In the genomic region with DNA sequence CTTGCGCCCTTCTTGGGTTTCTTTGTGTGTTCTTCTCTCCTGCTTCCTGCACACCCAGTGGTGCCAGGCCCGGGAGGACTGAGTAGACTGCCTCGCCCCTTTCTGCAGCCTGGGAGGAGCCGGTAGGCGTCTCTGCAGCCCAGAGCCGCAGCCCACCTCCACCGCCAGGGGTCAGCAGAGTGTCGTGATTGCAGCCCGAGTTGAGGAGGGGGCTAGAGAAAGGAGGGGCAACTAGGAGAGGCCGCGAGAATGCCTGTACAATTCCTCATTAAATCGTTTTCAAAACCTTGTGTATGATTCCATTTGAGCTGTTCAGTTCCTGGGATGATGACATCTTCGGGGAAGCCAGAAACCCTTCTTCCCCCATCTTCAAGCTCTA, we compare ENCODE assay signal across 8 mouse cellular contexts. TPM values are rescaled to one million over a fixed set of nuclear protein-coding genes. Genes with fewer than 3 reads are reported as not detected.
DNase-seq lines count a peak whose midpoint lies in the region; ATAC-seq and TF ChIP-seq lines count a peak whose summit lies in the region.

No protein-coding gene starts in this region.

- TF ChIP-seq CTCF in Patski (IDR thresholded peaks at IDR 0.05): no peak
- peak; percentile 95 for TF ChIP-seq CTCF in left cerebral cortex, adult 2 months (IDR thresholded peaks at IDR 0.05)

- H3K9ac ChIP-seq in hindbrain, embryonic 15.5 days: peak overlapping the region; percentile 97; the same call in 1 of the 2 replicates

- under 1% methylated on average over 13 of the region's 13 CpGs for WGBS in hindbrain, embryonic 15.5 days

- peak overlapping the region; percentile 95 for H3K4me2 ChIP-seq in hindbrain, embryonic 15.5 days

- peak overlapping the region; percentile 90 for H3K4me3 ChIP-seq in hindbrain, embryonic 15.5 days
- H3K4me3 ChIP-seq in left cerebral cortex, adult 2 months: peak overlapping the region; percentile 80

- no peaks in the 10 kb centered on the region for H3K36me3 ChIP-seq in hindbrain, embryonic 15.5 days

- intact Hi-C loops in left cerebral cortex, adult 2 months (cut with DNase I): loop anchor here (1.0 to 10.0 kb wide), 4 partner anchors 10 to 494 kb away; a partner anchor contains a TSS

- in situ Hi-C loops in Patski (cut with MboI; ENCODE audit: low pct_unique_long_range_greater_than_20kb): no loop called here

- CTCF ChIA-PET in Patski (lab: Charles Lee): interaction anchor here (0.7 to 3.4 kb wide), 11 partner anchors 9 to 136 kb away, joined by 3 to 13 read pairs (median 4); no protein-coding TSS in a partner anchor

- H3K27ac ChIP-seq in hindbrain, embryonic 15.5 days (replicated peaks): peak overlapping the region; percentile 91
- peak overlapping the region; percentile 98 for H3K27ac ChIP-seq in left cerebral cortex, adult 2 months

- peaks cover 82% of the 10 kb centered on the region for H3K4me1 ChIP-seq in hindbrain, embryonic 15.5 days (replicated peaks)

- ATAC-seq in Patski: peak; percentile 24
- peak; percentile 66 for ATAC-seq in hindbrain, embryonic 15.5 days (ENCODE audit: low FRiP score, low read depth)
- peak; percentile 70 for ATAC-seq in megakaryocyte, adult 5-6 weeks (ENCODE audit: poor library complexity, severe bottlenecking)

- no peaks in the 10 kb centered on the region for H3K9me3 ChIP-seq in hindbrain, embryonic 15.5 days

- POLR2A ChIA-PET in Patski (lab: Charles Lee): interaction anchor here (0.9 to 2.1 kb wide), 5 partner anchors 10 to 61 kb away, joined by 3 to 7 read pairs (median 4); no protein-coding TSS in a partner anchor

- no peaks in the 10 kb centered on the region for H3K27me3 ChIP-seq in Patski
- H3K27me3 ChIP-seq in hindbrain, embryonic 15.5 days: no peaks in the 10 kb centered on the region

- DNase-seq in Patski (ENCODE audit: low read depth, low spot score): no peak
- peak; percentile 85 to 89 for DNase-seq in cerebellum, postnatal 36 days
- peak; percentile 91 to 92 for DNase-seq in frontal cortex, postnatal 36 days (ENCODE audit: low spot score in 2 of 2)
- DNase-seq in left cerebral cortex, adult 2 months (ENCODE audit: extremely low spot score in 1 of 2, low spot score in 2 of 2): peak; percentile 86 to 89
- DNase-seq in right cerebral cortex, adult 2 months (ENCODE audit: low spot score in 2 of 2): peak; percentile 89 to 92
- peak; percentile 91 for DNase-seq in urinary bladder, postnatal 25 days (ENCODE audit: low spot score)

RNA-seq across cellular contexts. Expression of a gene that starts 1.6 kb away (rescaled TPM):
- polyA plus RNA-seq in Patski (2021): 30.0 TPM
- polyA plus RNA-seq in hindbrain, embryonic 15.5 days (2015; fragmentation: Nextera tagmentation; extraction: Ambion mirVana): 36.6 and 50.7 TPM in 2 replicates
- 10 to 100 TPM; 89.7 to 91.7 TPM for total RNA-seq in left cerebral cortex, adult 2 months (2021)
- 2.0 and 2.1 TPM in 2 replicates for total RNA-seq in megakaryocyte, adult 5-6 weeks (2015)
- total RNA-seq in megakaryocyte, adult 5-6 weeks (2017): 2.8 and 9.1 TPM in 2 replicates

RNA-seq across cellular contexts. Expression of a gene that starts 2.2 kb away (rescaled TPM):
- 76.8 TPM for polyA plus RNA-seq in Patski (2021)
- polyA plus RNA-seq in hindbrain, embryonic 15.5 days (2015; fragmentation: Nextera tagmentation; extraction: Ambion mirVana): 16.4 and 18.1 TPM in 2 replicates
- total RNA-seq in left cerebral cortex, adult 2 months (2021): 100 to 1,000 TPM; 297 to 305 TPM
- 17.6 and 20.0 TPM in 2 replicates for total RNA-seq in megakaryocyte, adult 5-6 weeks (2015)
- 12.3 and 18.7 TPM in 2 replicates for total RNA-seq in megakaryocyte, adult 5-6 weeks (2017)

RNA-seq across cellular contexts. Expression of a gene that starts 23.8 kb away (rescaled TPM):
- 0.15 TPM for polyA plus RNA-seq in Patski (2021)
- polyA plus RNA-seq in hindbrain, embryonic 15.5 days (2015; fragmentation: Nextera tagmentation; extraction: Ambion mirVana): 2.7 TPM in 2 replicates
- total RNA-seq in left cerebral cortex, adult 2 months (2021): 1 to 10 TPM; 1.4 to 1.7 TPM
- 6.8 and 8.3 TPM in 2 replicates for total RNA-seq in megakaryocyte, adult 5-6 weeks (2015)
- total RNA-seq in megakaryocyte, adult 5-6 weeks (2017): 13.8 and 17.0 TPM in 2 replicates

RNA-seq across cellular contexts. Expression of a gene that starts 24.7 kb away (rescaled TPM):
- 20.5 TPM for polyA plus RNA-seq in Patski (2021)
- polyA plus RNA-seq in hindbrain, embryonic 15.5 days (2015; fragmentation: Nextera tagmentation; extraction: Ambion mirVana): 16.8 and 19.6 TPM in 2 replicates
- total RNA-seq in left cerebral cortex, adult 2 months (2021): 1 to 10 TPM; 3.6 to 5.0 TPM
- 6.2 and 6.5 TPM in 2 replicates for total RNA-seq in megakaryocyte, adult 5-6 weeks (2015)
- 5.0 and 5.8 TPM in 2 replicates for total RNA-seq in megakaryocyte, adult 5-6 weeks (2017)

RNA-seq across cellular contexts. Expression of a gene that starts 27.9 kb away (rescaled TPM):
- not detected for polyA plus RNA-seq in Patski (2021)
- polyA plus RNA-seq in hindbrain, embryonic 15.5 days (2015; fragmentation: Nextera tagmentation; extraction: Ambion mirVana): 0.12 and 0.16 TPM in 2 replicates
- total RNA-seq in left cerebral cortex, adult 2 months (2021): not detected
- not detected in 2 replicates for total RNA-seq in megakaryocyte, adult 5-6 weeks (2015)
- total RNA-seq in megakaryocyte, adult 5-6 weeks (2017): 0.51 and 1.8 TPM in 2 replicates

Comparison
In these comparisons a context has a peak if more than half of its experiments do, and no peak if none do; other contexts are left out.
1. RNA of a gene that starts 1.6 kb away (total RNA-seq): 89.7 to 91.7 TPM in left cerebral cortex, adult 2 months; 2.0 to 9.1 TPM in megakaryocyte, adult 5-6 weeks; every median in the first group is over 4 times any median in the second.
2. RNA of a gene that starts 2.2 kb away (total RNA-seq): 297 to 305 TPM in left cerebral cortex, adult 2 months; 12.3 to 20.0 TPM in megakaryocyte, adult 5-6 weeks; every median in the first group is over 10 times any median in the second.
3. Peak in every context shown above with its lines, with median percentiles within 50 percentile points of each other: ATAC-seq.